Mouse (Mus musculus) adrenal gland (tissue): Measurements from ENCODE around the gene Pappa.

Experiments
- intact Hi-C: fragments of 180-260 bp; cut with DNase I; formaldehyde crosslinking; loops from one replicate; pipeline ENCODE4 v1.15.1; 2025

Gene Pappa

GRCm38 (mm10) chr4:65325816-65326215 lies 201.8 kb downstream of the Pappa start:
- intact Hi-C loops, result no loop called here

- intact Hi-C loops, result no loop called here
Measured at GRCm38 (mm10) chr4:65328486-65329308, 204.7 kb downstream of the Pappa start.

- intact Hi-C loops, result no loop called here
Measured at GRCm38 (mm10) chr4:65333718-65334117, 209.7 kb downstream of the Pappa start.

GRCm38 (mm10) chr4:65341766-65342165 lies 217.8 kb downstream of the Pappa start:
- intact Hi-C loops, result no loop called here

- intact Hi-C loops, result no loop called here
Measured at GRCm38 (mm10) chr4:65350521-65350920, 226.5 kb downstream of the Pappa start.

- intact Hi-C loops, result no loop called here
Measured at GRCm38 (mm10) chr4:65354580-65354979, 230.6 kb downstream of the Pappa start.

- intact Hi-C loops, result no loop called here
Measured at GRCm38 (mm10) chr4:65367135-65367534, 243.2 kb downstream of the Pappa start.

- intact Hi-C loops, result no loop called here
Measured at GRCm38 (mm10) chr4:65372731-65373130, 248.8 kb downstream of the Pappa start.

GRCm38 (mm10) chr4:65373841-65374240 lies 249.9 kb downstream of the Pappa start:
- intact Hi-C loops, result no loop called here

- intact Hi-C loops, result no loop called here
Measured at GRCm38 (mm10) chr4:65376571-65376970, 252.6 kb downstream of the Pappa start.

GRCm38 (mm10) chr4:65379461-65379860 lies 255.5 kb downstream of the Pappa start:
- intact Hi-C loops, result no loop called here

- intact Hi-C loops, result no loop called here
Measured at GRCm38 (mm10) chr4:65383070-65383469, 259.1 kb downstream of the Pappa start.

GRCm38 (mm10) chr4:65391001-65391400 lies 267.0 kb downstream of the Pappa start:
- intact Hi-C loops, result no loop called here

- intact Hi-C loops, result no loop called here
Measured at GRCm38 (mm10) chr4:65396806-65397205, 272.8 kb downstream of the Pappa start.

- intact Hi-C loops, result no loop called here
Measured at GRCm38 (mm10) chr4:65399457-65399856, 275.5 kb downstream of the Pappa start.

GRCm38 (mm10) chr4:65402286-65402685 lies 278.3 kb downstream of the Pappa start:
- intact Hi-C loops, result no loop called here

- intact Hi-C loops, result no loop called here
Measured at GRCm38 (mm10) chr4:65402836-65403634, 279.1 kb downstream of the Pappa start.
